Mouse (Mus musculus): ENCODE measurements around the gene Gm10228. TPM values are rescaled to one million over a fixed set of nuclear protein-coding genes. Genes with fewer than 3 reads are reported as not detected.

Gene Gm10228
- not detected for polyA plus RNA-seq (2015; fragmentation: Illumina TruSeq; extraction: RNeasy Lipid Tissue Mini Kit (QIAGEN cat#74804); ENCODE audit: insufficient read depth, low read depth, low replicate concordance)

DNA sequence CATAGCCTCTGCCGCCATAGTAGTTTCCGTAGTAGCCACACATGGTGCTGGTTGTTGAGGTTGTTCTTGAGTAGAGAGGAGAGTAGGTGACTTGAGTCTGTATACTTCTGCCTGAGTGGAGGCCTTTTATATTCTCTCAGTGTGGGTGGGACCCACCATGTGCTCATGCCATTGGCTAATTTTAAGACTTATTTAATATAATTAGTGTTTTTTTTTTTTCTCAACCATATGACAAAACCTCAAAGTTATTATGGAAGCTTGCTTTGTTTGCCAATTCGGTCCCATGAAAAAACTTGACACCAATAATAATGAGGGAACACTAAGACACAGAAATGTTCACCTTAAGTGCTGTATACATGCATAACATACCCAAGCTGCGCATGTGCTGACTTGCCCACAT, at the start of gene Gm10228:
Gene Gm10228 (minus strand): TSS at position 101 of the 400 bp plus-strand sequence.

DNA sequence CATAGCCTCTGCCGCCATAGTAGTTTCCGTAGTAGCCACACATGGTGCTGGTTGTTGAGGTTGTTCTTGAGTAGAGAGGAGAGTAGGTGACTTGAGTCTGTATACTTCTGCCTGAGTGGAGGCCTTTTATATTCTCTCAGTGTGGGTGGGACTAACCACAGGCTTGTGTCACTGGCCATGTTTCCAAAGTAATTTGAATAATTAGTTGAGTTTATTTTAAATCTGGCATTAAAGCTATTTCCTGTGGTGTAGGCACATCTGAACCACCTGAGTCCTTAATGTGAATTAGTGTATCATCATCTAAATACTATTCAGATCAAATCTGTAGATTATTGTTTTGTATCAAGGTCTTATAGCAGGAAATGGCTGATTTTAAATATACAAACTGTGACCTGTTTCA, 22.6 kb upstream of the Gm10228 start, which contains the start of gene 1110025L11Rik:
Gene 1110025L11Rik (minus strand): TSS at position 101 of the 400 bp plus-strand sequence.

DNA sequence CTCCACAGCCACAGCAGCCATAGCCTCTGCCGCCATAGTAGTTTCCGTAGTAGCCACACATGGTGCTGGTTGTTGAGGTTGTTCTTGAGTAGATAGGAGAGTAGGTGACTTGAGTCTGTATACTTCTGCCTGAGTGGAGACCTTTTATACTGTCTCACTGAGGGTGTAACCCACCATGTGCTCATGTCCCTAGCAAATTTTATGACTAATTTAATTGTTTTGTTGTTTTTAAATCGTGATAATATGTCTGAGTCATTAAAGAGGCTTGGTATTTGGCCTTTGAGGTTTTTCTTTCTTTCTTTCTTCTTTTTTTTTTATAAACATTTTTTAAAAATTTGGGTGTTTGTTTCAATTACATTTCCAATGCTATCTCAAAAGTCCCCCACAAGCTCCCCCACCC, 6.5 kb upstream of the Gm10228 start, which contains the start of gene Krtap6-5:
Gene Krtap6-5 (minus strand): TSS at position 101 of the 400 bp plus-strand sequence.

DNA sequence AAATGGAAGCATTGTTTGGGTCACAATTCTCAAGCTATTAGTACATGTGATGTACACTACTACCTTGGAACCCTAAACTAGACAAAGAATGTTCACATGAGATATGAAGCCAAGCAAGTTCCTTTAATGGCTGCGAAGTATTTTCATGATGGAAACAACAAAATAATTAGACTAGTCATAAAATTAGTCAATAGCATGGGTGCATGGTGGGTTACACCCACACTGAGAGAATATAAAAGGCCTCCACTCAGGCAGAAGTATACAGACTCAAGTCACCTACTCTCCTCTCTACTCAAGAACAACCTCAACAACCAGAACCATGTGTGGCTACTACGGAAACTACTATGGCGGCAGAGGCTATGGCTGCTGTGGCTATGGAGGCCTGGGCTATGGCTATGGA, 9.9 kb downstream of the Gm10228 start, which contains the start of gene Krtap6-1:
Gene Krtap6-1 (plus strand): TSS at position 301 of the 400 bp plus-strand sequence.

DNA sequence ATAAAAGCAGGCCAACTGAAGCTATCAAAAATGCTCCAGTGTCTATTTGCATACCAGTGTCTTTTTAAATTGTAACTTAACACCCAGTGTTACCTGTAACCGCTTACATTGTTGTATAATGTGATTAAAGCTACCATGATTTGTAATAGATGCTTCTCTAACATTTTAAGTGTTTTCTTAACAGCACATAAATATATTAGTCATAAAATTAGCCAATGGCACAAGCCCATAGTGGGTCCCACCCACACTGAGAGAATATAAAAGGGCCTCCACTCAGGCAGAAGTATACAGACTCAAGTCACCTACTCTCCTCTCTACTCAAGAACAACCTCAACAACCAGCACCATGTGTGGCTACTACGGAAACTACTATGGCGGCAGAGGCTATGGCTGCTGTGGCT, 26.3 kb downstream of the Gm10228 start, which contains the start of gene Gm10229:
Gene Gm10229 (plus strand): TSS at position 301 of the 400 bp plus-strand sequence.

DNA sequence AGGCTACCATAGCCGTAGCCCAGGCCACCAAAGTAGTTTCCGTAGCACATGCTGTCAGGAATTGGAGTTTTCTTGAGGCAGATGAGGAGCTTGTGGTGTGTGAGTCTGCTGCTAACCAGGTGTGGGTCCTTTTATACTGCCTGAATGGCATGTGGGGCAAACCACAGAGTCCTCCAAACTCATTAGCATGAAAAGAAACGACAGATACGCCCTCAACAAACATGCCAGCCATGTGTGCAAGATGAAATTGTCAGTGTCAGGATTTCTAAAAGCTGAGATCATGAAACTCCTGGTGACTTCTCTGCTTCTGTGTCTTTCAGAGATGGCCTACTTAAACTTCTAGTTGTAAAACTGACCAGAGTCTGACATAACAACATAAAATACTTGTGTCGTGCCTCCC, 30.6 kb downstream of the Gm10228 start, which contains the start of gene Krtap22-2:
Gene Krtap22-2 (minus strand): TSS at position 101 of the 400 bp plus-strand sequence.

Other genes with a start within 250 kb of the Gm10228 start
- gene Gm20741, start 229.3 kb downstream of the Gm10228 start, polyA plus RNA-seq (2015; fragmentation: Illumina TruSeq; extraction: RNeasy Lipid Tissue Mini Kit (QIAGEN cat#74804); ENCODE audit: insufficient read depth, low read depth, low replicate concordance) = not detected
- gene Krtap15, start 221.3 kb downstream of the Gm10228 start, polyA plus RNA-seq (2015; fragmentation: Illumina TruSeq; extraction: RNeasy Lipid Tissue Mini Kit (QIAGEN cat#74804); ENCODE audit: insufficient read depth, low read depth, low replicate concordance) = not detected
- gene Krtap14, start 215.3 kb downstream of the Gm10228 start, polyA plus RNA-seq (2015; fragmentation: Illumina TruSeq; extraction: RNeasy Lipid Tissue Mini Kit (QIAGEN cat#74804); ENCODE audit: insufficient read depth, low read depth, low replicate concordance) = not detected
- gene Krtap19-1, start 172.1 kb downstream of the Gm10228 start, polyA plus RNA-seq (2015; fragmentation: Illumina TruSeq; extraction: RNeasy Lipid Tissue Mini Kit (QIAGEN cat#74804); ENCODE audit: insufficient read depth, low read depth, low replicate concordance) = not detected
- not detected for gene Krtap19-2, start 167.2 kb downstream of the Gm10228 start, polyA plus RNA-seq (2015; fragmentation: Illumina TruSeq; extraction: RNeasy Lipid Tissue Mini Kit (QIAGEN cat#74804); ENCODE audit: insufficient read depth, low read depth, low replicate concordance)
- not detected for gene Krtap19-3, start 163.4 kb downstream of the Gm10228 start, polyA plus RNA-seq (2015; fragmentation: Illumina TruSeq; extraction: RNeasy Lipid Tissue Mini Kit (QIAGEN cat#74804); ENCODE audit: insufficient read depth, low read depth, low replicate concordance)
- not detected for gene Krtap19-4, start 156.4 kb downstream of the Gm10228 start, polyA plus RNA-seq (2015; fragmentation: Illumina TruSeq; extraction: RNeasy Lipid Tissue Mini Kit (QIAGEN cat#74804); ENCODE audit: insufficient read depth, low read depth, low replicate concordance)
- gene Krtap19-5, start 145.0 kb downstream of the Gm10228 start, polyA plus RNA-seq (2015; fragmentation: Illumina TruSeq; extraction: RNeasy Lipid Tissue Mini Kit (QIAGEN cat#74804); ENCODE audit: insufficient read depth, low read depth, low replicate concordance) = not detected
- not detected for gene Krtap19-9b, start 109.2 kb downstream of the Gm10228 start, polyA plus RNA-seq (2015; fragmentation: Illumina TruSeq; extraction: RNeasy Lipid Tissue Mini Kit (QIAGEN cat#74804); ENCODE audit: insufficient read depth, low read depth, low replicate concordance)
- not detected for gene Krtap16-3, start 78.6 kb downstream of the Gm10228 start, polyA plus RNA-seq (2015; fragmentation: Illumina TruSeq; extraction: RNeasy Lipid Tissue Mini Kit (QIAGEN cat#74804); ENCODE audit: insufficient read depth, low read depth, low replicate concordance)
- not detected for gene Krtap22-2, start 30.7 kb downstream of the Gm10228 start, polyA plus RNA-seq (2015; fragmentation: Illumina TruSeq; extraction: RNeasy Lipid Tissue Mini Kit (QIAGEN cat#74804); ENCODE audit: insufficient read depth, low read depth, low replicate concordance)
- gene Gm10229, start 26.2 kb downstream of the Gm10228 start, polyA plus RNA-seq (2015; fragmentation: Illumina TruSeq; extraction: RNeasy Lipid Tissue Mini Kit (QIAGEN cat#74804); ENCODE audit: insufficient read depth, low read depth, low replicate concordance) = not detected
- gene Krtap6-1, start 9.8 kb downstream of the Gm10228 start, polyA plus RNA-seq (2015; fragmentation: Illumina TruSeq; extraction: RNeasy Lipid Tissue Mini Kit (QIAGEN cat#74804); ENCODE audit: insufficient read depth, low read depth, low replicate concordance) = not detected
- gene Krtap6-5, start 6.4 kb upstream of the Gm10228 start, polyA plus RNA-seq (2015; fragmentation: Illumina TruSeq; extraction: RNeasy Lipid Tissue Mini Kit (QIAGEN cat#74804); ENCODE audit: insufficient read depth, low read depth, low replicate concordance) = not detected
- gene 1110025L11Rik, start 22.5 kb upstream of the Gm10228 start, polyA plus RNA-seq (2015; fragmentation: Illumina TruSeq; extraction: RNeasy Lipid Tissue Mini Kit (QIAGEN cat#74804); ENCODE audit: insufficient read depth, low read depth, low replicate concordance) = not detected
- not detected for gene Krtap6-3, start 42.5 kb upstream of the Gm10228 start, polyA plus RNA-seq (2015; fragmentation: Illumina TruSeq; extraction: RNeasy Lipid Tissue Mini Kit (QIAGEN cat#74804); ENCODE audit: insufficient read depth, low read depth, low replicate concordance)
- not detected for gene Gm6358, start 99.4 kb upstream of the Gm10228 start, polyA plus RNA-seq (2015; fragmentation: Illumina TruSeq; extraction: RNeasy Lipid Tissue Mini Kit (QIAGEN cat#74804); ENCODE audit: insufficient read depth, low read depth, low replicate concordance)
- gene Gm10061, start 109.6 kb upstream of the Gm10228 start, polyA plus RNA-seq (2015; fragmentation: Illumina TruSeq; extraction: RNeasy Lipid Tissue Mini Kit (QIAGEN cat#74804); ENCODE audit: insufficient read depth, low read depth, low replicate concordance) = not detected
- not detected for gene Gm9789, start 116.5 kb upstream of the Gm10228 start, polyA plus RNA-seq (2015; fragmentation: Illumina TruSeq; extraction: RNeasy Lipid Tissue Mini Kit (QIAGEN cat#74804); ENCODE audit: insufficient read depth, low read depth, low replicate concordance)
- gene Gm7735, start 128.0 kb upstream of the Gm10228 start, polyA plus RNA-seq (2015; fragmentation: Illumina TruSeq; extraction: RNeasy Lipid Tissue Mini Kit (QIAGEN cat#74804); ENCODE audit: insufficient read depth, low read depth, low replicate concordance) = not detected
- gene 1110057P08Rik, start 133.3 kb upstream of the Gm10228 start, polyA plus RNA-seq (2015; fragmentation: Illumina TruSeq; extraction: RNeasy Lipid Tissue Mini Kit (QIAGEN cat#74804); ENCODE audit: insufficient read depth, low read depth, low replicate concordance) = not detected
- not detected for gene Krtap20-2, start 164.4 kb upstream of the Gm10228 start, polyA plus RNA-seq (2015; fragmentation: Illumina TruSeq; extraction: RNeasy Lipid Tissue Mini Kit (QIAGEN cat#74804); ENCODE audit: insufficient read depth, low read depth, low replicate concordance)